Mouse (Mus musculus): ENCODE results near the gene Adat3.

GRCm38 (mm10) chr10:80570419-80570818, 32.3 kb upstream of the Adat3 start:
- TF ChIP-seq CTCF (IDR thresholded peaks at IDR 0.05; ENCODE audit: control insufficient read depth, insufficient read depth, low read length) (no peak), POLR2A (IDR thresholded peaks at IDR 0.05; ENCODE audit: borderline replicate concordance, control insufficient read depth, low read depth, low read length) (no peak)

All from bone marrow, adult 2 months (tissue).